Mouse (Mus musculus) lung, embryonic 14.5 days (tissue): Measurements from ENCODE around the gene Mrps18c. TPM values are rescaled to one million over a fixed set of nuclear protein-coding genes. Genes with fewer than 3 reads are reported as not detected.

ENCODE experiments used
- ATAC-seq: fragments of 200-750 bp; cut with Nextera tagmentation; 2 replicates; pipeline ENCODE4 v1.8.0; 2017; ENCODE audit warnings: mild to moderate bottlenecking, moderate TSS enrichment, moderate library complexity; ENCODE audit not compliant: insufficient read depth
- DNase-seq: peaks from one replicate; pipeline ENCODE4 v3.0.0-alpha.2; 2015
- H3K27ac ChIP-seq: fragments of 300-500 bp; sonication (generic); 2 replicates; pipeline ENCODE4 v1.5.1; 2014; ENCODE audit warnings: low read depth, mild to moderate bottlenecking, moderate library complexity
- H3K27me3 ChIP-seq: fragments of 300-500 bp; sonication (generic); 2 replicates; pipeline ENCODE4 v1.6.1; 2014; ENCODE audit warnings: low read length, control low read depth; ENCODE audit not compliant: insufficient read depth
- H3K36me3 ChIP-seq: fragments of 300-500 bp; sonication (generic); 2 replicates; pipeline ENCODE4 v1.6.1; 2014; ENCODE audit warnings: control low read depth; ENCODE audit not compliant: insufficient read depth
- H3K4me1 ChIP-seq: fragments of 300-500 bp; sonication (generic); 2 replicates; pipeline ENCODE4 v1.6.1; 2014; ENCODE audit warnings: antibody characterized with exemption, control low read depth; ENCODE audit not compliant: insufficient read depth
- H3K4me2 ChIP-seq: fragments of 300-500 bp; sonication (generic); 2 replicates; pipeline ENCODE4 v1.6.1; 2014; ENCODE audit warnings: mild to moderate bottlenecking
- H3K4me3 ChIP-seq: fragments of 300-500 bp; sonication (generic); 2 replicates; pipeline ENCODE4 v1.5.1; 2014; ENCODE audit warnings: low read depth, low read length
- H3K9ac ChIP-seq: fragments of 300-500 bp; sonication (generic); 2 replicates; pipeline ENCODE4 v1.6.1; 2014
- H3K9me3 ChIP-seq: fragments of 300-500 bp; sonication (generic); 2 replicates; pipeline ENCODE4 v1.6.1; 2016; ENCODE audit warnings: low read depth, low read length, control low read depth
- CTCF ChIP-seq: IDR thresholded peaks from 2 replicates; pipeline ENCODE4 v1.5.1; 2016; ENCODE audit warnings: antibody characterized with exemption, low read depth
- WGBS: fragments of 180-500 bp; shearing (Covaris S2); extraction: QIAGEN DNeasy Blood & Tissue Kit; methylation state at CpG from one replicate; pipeline ENCODE4 v1.1.7; 2014; 5-methylcytosine and 5-hydroxymethylcytosine counted together
- polyA plus RNA-seq: library from polyadenylated mRNA; unstranded; fragments of >200 nt; fragmentation: Nextera tagmentation; extraction: Ambion mirVana; gene quantifications from 2 replicates; pipeline ENCODE4 v1.2.1, GENCODE M21; 2014

Mrps18c gene
- polyA plus RNA-seq, result 161 and 167 TPM in 2 replicates

DNA sequence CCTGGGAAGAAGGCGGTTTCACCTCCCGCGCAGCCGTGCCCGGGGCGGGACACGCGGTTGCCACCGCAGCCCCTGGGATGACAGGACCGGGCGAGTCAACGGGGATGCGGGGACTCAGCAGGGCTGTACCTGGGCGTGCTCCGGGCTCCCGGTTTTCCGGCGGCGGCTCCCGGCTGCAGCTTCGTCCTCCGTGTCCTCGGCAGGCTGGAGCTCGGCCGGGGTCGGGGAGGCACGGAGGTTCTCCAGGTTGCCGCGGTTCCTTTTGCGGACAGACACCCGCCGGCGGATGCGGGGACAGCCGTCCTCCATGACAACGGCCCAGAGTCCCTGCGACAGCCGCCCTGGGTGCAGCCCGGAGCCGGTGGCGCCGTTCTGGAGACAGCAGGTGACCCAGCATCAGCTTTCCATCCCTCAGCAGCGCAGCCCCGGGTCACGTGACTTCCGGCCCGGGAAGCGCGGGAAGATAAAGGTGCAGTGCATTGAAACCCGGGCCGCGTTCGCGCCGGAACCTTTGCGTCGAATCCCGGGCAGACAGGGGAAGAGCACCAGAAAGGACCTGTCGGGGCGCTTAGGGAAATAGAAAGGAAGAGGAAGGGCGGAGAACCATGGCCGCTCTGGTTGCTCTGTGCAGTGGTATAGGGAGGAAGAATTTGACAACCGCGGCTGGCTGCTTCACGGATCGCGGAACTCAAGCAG lies at the start of gene Mrps18c, which contains the start of gene Helq:
Mrps18c (plus strand) TSS at position 463 of the 696 bp plus-strand sequence.
Helq (minus strand) TSS at position 434 of the 696 bp plus-strand sequence.
- H3K4me3 ChIP-seq, result peak within 1 kb of the TSS; percentile 81
- ATAC-seq (peak; percentile 97), DNase-seq (peak; percentile 94)
- peak within 1 kb of the TSS; percentile 71 for H3K9ac ChIP-seq
- no peak for TF ChIP-seq CTCF
- H3K4me1 ChIP-seq, result peaks cover 8% of the 10 kb centered on the region; the same call in 1 of the 2 replicates
- peaks cover 44% of the 10 kb centered on the region for H3K36me3 ChIP-seq
- H3K27ac ChIP-seq, result no peak within 1 kb of the TSS
- WGBS, result under 1% methylated on average over 67 of the region's 67 CpGs
- peak within 1 kb of the TSS; percentile 95 for H3K4me2 ChIP-seq
- H3K27me3 ChIP-seq, result no peaks in the 10 kb centered on the region
- no peaks in the 10 kb centered on the region for H3K9me3 ChIP-seq

DNA sequence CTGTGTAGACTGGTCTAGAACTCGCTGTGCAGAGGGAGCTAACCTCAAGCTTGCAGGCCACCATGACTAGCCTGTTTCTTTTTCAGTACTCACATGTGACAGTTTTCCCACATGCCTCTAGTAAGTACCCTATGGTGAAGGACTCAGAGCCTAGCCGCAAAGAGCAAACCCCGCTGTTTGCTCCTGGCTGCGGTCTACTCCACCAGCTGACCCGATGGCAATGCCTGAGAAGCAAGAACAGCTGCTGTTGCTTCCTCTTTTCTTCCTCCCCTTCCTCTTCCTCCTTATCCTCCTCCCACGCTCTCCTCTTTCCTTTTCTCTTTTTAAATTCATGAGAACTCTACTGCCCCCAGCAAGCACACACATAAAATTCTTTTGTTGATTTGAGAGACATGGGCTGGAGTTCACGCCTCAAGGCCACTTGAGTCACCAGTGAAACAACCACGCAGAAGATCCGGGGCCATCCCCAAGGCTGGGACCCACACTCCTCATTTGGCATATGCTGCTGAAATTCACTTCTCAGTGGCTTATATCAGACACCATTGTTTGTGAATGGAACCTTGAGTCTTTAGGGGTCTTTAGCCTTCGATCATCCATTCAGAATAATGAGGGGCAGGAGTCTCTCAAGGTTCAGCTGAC lies 47.7 kb upstream of the Mrps18c start:
- WGBS, result 75% methylated on average over 10 of the region's 10 CpGs
- H3K36me3 ChIP-seq, result no peaks in the 10 kb centered on the region
- H3K4me1 ChIP-seq, result no peaks in the 10 kb centered on the region
- no peaks in the 10 kb centered on the region for H3K27me3 ChIP-seq
- H3K27ac ChIP-seq, result no peak overlapping the region
- no peak for ATAC-seq
- H3K4me3 ChIP-seq, result no peak overlapping the region
- TF ChIP-seq CTCF, result no peak
- H3K9ac ChIP-seq, result no peak overlapping the region
- H3K9me3 ChIP-seq, result no peaks in the 10 kb centered on the region
- no peak overlapping the region for H3K4me2 ChIP-seq
- DNase-seq, result no peak

DNA sequence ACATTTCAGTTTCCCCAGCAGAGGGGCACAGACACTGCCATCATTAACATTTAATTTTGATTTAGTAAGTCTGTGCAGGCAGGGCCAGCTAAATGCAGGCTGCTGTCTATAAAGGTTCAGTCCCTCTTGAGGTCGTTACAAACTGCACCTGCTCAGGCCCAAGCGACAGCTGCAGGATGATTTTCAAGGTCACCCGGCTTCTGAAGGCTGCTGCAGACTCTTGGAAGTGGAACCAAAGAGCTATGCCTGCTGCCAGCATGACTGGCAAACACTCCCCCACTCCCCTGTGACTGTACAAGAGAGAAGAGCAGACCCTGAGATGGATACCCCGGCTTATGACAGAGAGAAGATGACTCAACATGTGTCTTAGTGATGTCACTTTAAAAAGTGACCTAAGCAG lies 46.8 kb upstream of the Mrps18c start:
- DNase-seq (no peak), ATAC-seq (no peak)
- Histone ChIP-seq H3K9me3 (no peaks in the 10 kb centered on the region), H3K9ac (no peak overlapping the region), H3K4me2 (no peak overlapping the region), H3K27ac (no peak overlapping the region), H3K36me3 (no peaks in the 10 kb centered on the region), H3K4me1 (no peaks in the 10 kb centered on the region), H3K27me3 (no peaks in the 10 kb centered on the region), H3K4me3 (no peak overlapping the region)
- no peak for TF ChIP-seq CTCF
- 48% methylated on average over 4 of the region's 4 CpGs for WGBS

DNA sequence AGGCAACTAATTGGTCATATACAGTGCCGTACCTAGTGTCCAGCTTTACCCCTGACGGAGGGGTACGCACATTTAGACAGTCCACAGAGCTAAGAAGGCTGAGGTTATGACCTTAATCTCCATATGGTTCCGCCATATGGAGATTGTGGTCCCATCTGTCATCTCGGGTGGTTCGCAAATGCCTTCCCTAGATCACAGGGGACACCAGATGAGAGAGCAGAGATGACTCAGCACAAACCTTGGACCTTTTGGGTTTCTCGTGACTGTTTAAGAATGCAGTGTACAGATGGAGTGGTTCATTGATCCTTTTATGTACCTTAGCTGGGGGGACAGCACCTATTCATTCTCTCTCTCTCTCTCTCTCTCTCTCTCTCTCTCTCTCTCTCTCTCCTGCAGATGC lies 45.0 kb upstream of the Mrps18c start:
- TF ChIP-seq CTCF, result no peak
- Histone ChIP-seq H3K36me3 (no peaks in the 10 kb centered on the region), H3K9me3 (no peaks in the 10 kb centered on the region), H3K27me3 (no peaks in the 10 kb centered on the region), H3K9ac (no peak overlapping the region), H3K27ac (no peak overlapping the region), H3K4me3 (no peak overlapping the region), H3K4me2 (no peak overlapping the region), H3K4me1 (no peaks in the 10 kb centered on the region)
- 62% methylated on average over 7 of the region's 7 CpGs for whole genome bisulfite sequencing
- DNase-seq (no peak), ATAC-seq (no peak)

DNA sequence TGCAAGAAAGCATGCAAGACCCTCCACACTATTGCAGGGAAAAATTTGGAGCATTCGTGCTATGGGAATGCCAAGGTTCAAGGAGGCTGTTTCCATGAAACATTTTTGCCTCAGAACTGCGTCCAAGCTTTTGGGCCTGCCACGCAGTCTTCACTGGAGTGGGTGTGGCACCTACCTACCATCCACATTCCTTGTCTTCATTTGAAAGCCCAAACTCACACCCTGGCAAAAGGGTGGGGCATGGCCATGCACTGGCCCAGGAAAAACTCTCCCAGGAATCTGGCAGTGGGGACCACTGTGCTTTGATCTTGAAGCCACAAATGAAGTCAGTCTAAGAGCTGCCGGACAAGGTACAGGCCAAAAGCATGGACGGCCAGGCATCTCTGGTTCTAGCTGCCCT lies 40.3 kb upstream of the Mrps18c start:
- Histone ChIP-seq H3K27me3 (no peaks in the 10 kb centered on the region), H3K4me3 (no peak overlapping the region), H3K4me1 (no peaks in the 10 kb centered on the region), H3K27ac (no peak overlapping the region), H3K9me3 (no peaks in the 10 kb centered on the region), H3K4me2 (no peak overlapping the region), H3K36me3 (peaks cover 14% of the 10 kb centered on the region), H3K9ac (no peak overlapping the region)
- ATAC-seq (no peak), DNase-seq (no peak)
- WGBS, result 90% methylated on average over 5 of the region's 5 CpGs
- no peak for TF ChIP-seq CTCF

DNA sequence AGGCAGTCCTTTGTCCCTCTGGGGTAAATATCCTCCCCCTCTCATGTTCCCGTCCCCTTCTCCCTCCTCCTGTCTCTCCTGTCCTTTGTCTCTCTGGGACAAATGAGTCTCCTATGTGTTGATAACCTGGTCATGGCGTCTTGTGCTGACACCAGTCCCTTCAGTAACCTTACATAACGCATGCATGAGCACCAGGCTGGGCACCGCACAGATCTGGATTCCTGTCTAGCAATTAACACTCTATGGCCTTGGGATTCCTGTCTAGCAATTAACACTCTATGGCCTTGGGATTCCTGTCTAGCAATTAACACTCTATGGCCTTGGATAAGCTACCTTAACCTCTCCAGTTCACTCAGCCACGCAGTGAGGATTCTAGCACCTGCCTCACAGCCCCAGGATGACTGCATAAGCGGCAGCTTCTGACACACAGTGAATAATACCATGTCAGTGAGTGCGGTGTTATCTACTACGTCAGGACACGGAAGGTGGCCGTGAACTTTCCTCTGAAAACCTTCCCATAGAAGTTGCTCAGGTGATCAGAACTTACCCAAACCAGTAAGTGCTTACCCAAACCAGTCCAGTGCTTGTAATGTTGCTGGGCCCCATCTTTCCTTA lies 38.3 kb upstream of the Mrps18c start:
- no peaks in the 10 kb centered on the region for H3K4me1 ChIP-seq
- no peak for ATAC-seq
- H3K27me3 ChIP-seq, result no peaks in the 10 kb centered on the region
- DNase-seq, result no peak
- WGBS, result 80% methylated on average over 10 of the region's 10 CpGs
- H3K4me3 ChIP-seq, result no peak overlapping the region
- no peak overlapping the region for H3K27ac ChIP-seq
- peaks cover 31% of the 10 kb centered on the region for H3K36me3 ChIP-seq
- no peak overlapping the region for H3K9ac ChIP-seq
- H3K4me2 ChIP-seq, result no peak overlapping the region
- H3K9me3 ChIP-seq, result no peaks in the 10 kb centered on the region
- no peak for TF ChIP-seq CTCF

DNA sequence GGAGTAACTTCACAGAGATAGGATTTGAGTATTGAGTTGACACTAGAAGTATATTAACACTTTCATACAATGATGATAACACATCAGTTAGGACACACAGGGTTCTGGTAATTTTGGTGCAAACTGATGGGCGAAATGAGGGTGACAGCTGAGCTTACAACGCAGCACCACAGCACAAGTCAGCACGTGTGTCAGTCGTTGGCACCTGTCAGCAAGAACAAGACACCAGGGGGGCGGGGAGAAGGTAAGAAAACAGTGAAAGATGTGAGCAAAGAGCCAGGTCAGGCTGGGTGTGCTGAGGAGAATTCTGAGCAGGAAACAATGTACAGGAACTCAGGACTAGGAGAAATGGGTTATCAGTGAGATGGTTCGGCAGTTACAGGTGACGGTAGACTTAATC lies 36.7 kb upstream of the Mrps18c start:
- H3K4me1 ChIP-seq, result no peaks in the 10 kb centered on the region
- no peak for ATAC-seq
- no peak for TF ChIP-seq CTCF
- no peak overlapping the region for H3K4me2 ChIP-seq
- no peak overlapping the region for H3K4me3 ChIP-seq
- H3K36me3 ChIP-seq, result peaks cover 42% of the 10 kb centered on the region
- no peak overlapping the region for H3K9ac ChIP-seq
- no peak overlapping the region for H3K27ac ChIP-seq
- H3K27me3 ChIP-seq, result no peaks in the 10 kb centered on the region
- 84% methylated on average over 7 of the region's 7 CpGs for WGBS
- H3K9me3 ChIP-seq, result no peaks in the 10 kb centered on the region
- DNase-seq, result no peak
